Mouse (Mus musculus) kidney, adult 2 months (tissue): ENCODE measurements at regions not wholly inside any gene's neighbourhood (a gene's known extent, or its start where the extent isn't known, plus 50 kb on each side); places are given as distances from the start of the nearest gene placed in this dataset.

Source experiments
- DNase-seq: peaks from one replicate; pipeline ENCODE4 v3.0.0; 2021
- H3K27ac ChIP-seq: fragments of 200-500 bp; 2 replicates; pipeline ENCODE4 v1.5.1; 2012; ENCODE audit warnings: low read depth, low read length, control low read depth, inconsistent platforms; ENCODE audit not compliant: insufficient read depth
- H3K27me3 ChIP-seq: fragments of 200-500 bp; replicated peaks from 2 replicates; pipeline ENCODE4 v1.6.1; 2012; ENCODE audit warnings: mild to moderate bottlenecking, moderate library complexity, low read length, inconsistent platforms; ENCODE audit not compliant: control insufficient read depth, insufficient read depth
- H3K36me3 ChIP-seq: fragments of 200-500 bp; 2 replicates; pipeline ENCODE4 v1.6.1; 2012; ENCODE audit warnings: mild to moderate bottlenecking, moderate library complexity, low read length, inconsistent platforms; ENCODE audit not compliant: control insufficient read depth, insufficient read depth
- H3K4me1 ChIP-seq: fragments of 200-500 bp; 2 replicates; pipeline ENCODE4 v1.6.1; 2011; ENCODE audit warnings: low read length; ENCODE audit not compliant: control insufficient read depth, insufficient read depth
- H3K4me3 ChIP-seq: fragments of 200-500 bp; 2 replicates; pipeline ENCODE4 v1.5.1; 2011; ENCODE audit warnings: mild to moderate bottlenecking, low read depth, low read length, control low read depth; ENCODE audit not compliant: insufficient read depth
- CTCF ChIP-seq: fragments of 200-500 bp; conservative IDR thresholded peaks from 2 replicates; pipeline ENCODE4 v1.5.1; 2011; ENCODE audit warnings: low read depth, mild to moderate bottlenecking, control low read depth, low read length, moderate library complexity, mixed read lengths; ENCODE audit not compliant: insufficient read depth, insufficient read length
- POLR2A ChIP-seq: fragments of 200-500 bp; IDR thresholded peaks from one replicate; pipeline ENCODE4 v1.6.1; 2011; ENCODE audit warnings: low read depth, low read length, control low read depth
- WGBS: fragments of 180-500 bp; shearing (Covaris S2); methylation state at CpG from one replicate; pipeline ENCODE4 v1.1.7; 2018; 5-methylcytosine and 5-hydroxymethylcytosine counted together

GRCm38 (mm10) chr2:50738936-50739598 is 409.8 kb downstream of the Rnd3 start:
- no peaks in the 10 kb centered on the region for H3K36me3 ChIP-seq
- DNase-seq, result no peak
- no peaks in the 10 kb centered on the region for H3K4me1 ChIP-seq
- no peaks in the 10 kb centered on the region; the same call in 1 of the 2 replicates for H3K27me3 ChIP-seq
- H3K4me3 ChIP-seq, result no peak overlapping the region
- TF ChIP-seq CTCF (no peak), POLR2A (no peak)
- H3K27ac ChIP-seq, result no peak overlapping the region
- 58% methylated on average over 8 of the region's 8 CpGs for WGBS

DNA sequence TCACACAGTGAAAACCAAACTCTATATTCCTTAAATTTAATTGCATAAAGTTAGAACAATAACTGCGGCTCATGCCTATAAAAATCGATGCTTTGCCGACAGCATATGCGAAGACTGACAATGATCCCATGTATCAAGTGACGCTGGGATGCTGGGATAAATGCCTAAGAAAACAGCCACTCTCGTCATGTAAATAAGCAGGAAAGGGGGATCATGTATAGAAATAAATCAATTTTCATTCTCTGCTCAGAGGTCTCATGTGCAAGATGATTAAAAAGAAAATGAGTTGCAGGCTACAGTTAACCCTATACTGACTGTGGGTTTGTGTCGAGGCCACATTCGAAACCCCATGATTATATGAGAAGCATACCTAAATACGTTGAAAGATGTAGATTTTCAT is 411.2 kb downstream of the Rnd3 start:
- no peaks in the 10 kb centered on the region; the same call in 1 of the 2 replicates for H3K27me3 ChIP-seq
- TF ChIP-seq CTCF, result no peak
- TF ChIP-seq POLR2A, result no peak
- no peak for DNase-seq
- no peak overlapping the region for H3K4me3 ChIP-seq
- 46% methylated on average over 9 of the region's 9 CpGs for WGBS
- no peaks in the 10 kb centered on the region for H3K36me3 ChIP-seq
- no peaks in the 10 kb centered on the region for H3K4me1 ChIP-seq
- no peak overlapping the region for H3K27ac ChIP-seq

DNA sequence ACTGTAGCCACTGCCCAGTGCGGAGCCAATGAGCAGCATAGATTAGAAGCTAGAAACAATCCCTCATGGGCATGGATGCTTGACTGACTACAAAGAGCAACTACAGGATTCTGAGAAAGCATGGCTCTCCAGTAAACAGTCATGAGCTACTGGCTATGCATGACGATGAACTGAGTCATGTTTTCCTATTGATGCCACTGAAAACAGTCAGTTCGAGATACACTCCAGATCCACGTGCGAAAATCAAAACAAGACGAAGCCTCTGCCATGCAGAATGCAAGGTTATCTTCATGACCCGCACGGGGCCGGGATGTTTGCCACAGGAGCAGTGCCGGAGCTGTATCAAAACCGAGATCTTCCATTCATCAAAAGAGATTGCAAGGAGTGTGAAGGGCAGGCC is 413.9 kb downstream of the Rnd3 start:
- no peak overlapping the region for H3K4me3 ChIP-seq
- TF ChIP-seq POLR2A, result no peak
- no peak for TF ChIP-seq CTCF
- no peak for DNase-seq
- H3K27ac ChIP-seq, result no peak overlapping the region
- no peaks in the 10 kb centered on the region for H3K36me3 ChIP-seq
- 87% methylated on average over 11 of the region's 11 CpGs for WGBS
- H3K27me3 ChIP-seq, result no peaks in the 10 kb centered on the region; the same call in 1 of the 2 replicates
- no peaks in the 10 kb centered on the region for H3K4me1 ChIP-seq

GRCm38 (mm10) chr2:50706652-50707051 is 410.1 kb upstream of the Mmadhc start:
- TF ChIP-seq CTCF (no peak), POLR2A (no peak)
- 71% methylated on average over 3 of the region's 3 CpGs for WGBS
- Histone ChIP-seq H3K27me3 (no peaks in the 10 kb centered on the region), H3K4me1 (0 out of 2 replicates have a peak, but pooled peaks cover 2% of the 10 kb centered on the region), H3K36me3 (no peaks in the 10 kb centered on the region), H3K27ac (no peak overlapping the region), H3K4me3 (no peak overlapping the region)
- no peak for DNase-seq

GRCm38 (mm10) chr2:50704297-50704696 is 407.7 kb upstream of the Mmadhc start:
- 0 out of 2 replicates have a peak, but pooled peaks cover 2% of the 10 kb centered on the region for H3K4me1 ChIP-seq
- H3K4me3 ChIP-seq, result no peak overlapping the region
- H3K27me3 ChIP-seq, result no peaks in the 10 kb centered on the region
- H3K36me3 ChIP-seq, result no peaks in the 10 kb centered on the region
- WGBS, result 22% methylated on average over 3 of the region's 3 CpGs
- TF ChIP-seq POLR2A (no peak), CTCF (no peak)
- H3K27ac ChIP-seq, result no peak overlapping the region
- peak; percentile 83 for DNase-seq

- Histone ChIP-seq H3K4me1 (0 out of 2 replicates have a peak, but pooled peaks cover 2% of the 10 kb centered on the region), H3K4me3 (no peak overlapping the region), H3K27me3 (no peaks in the 10 kb centered on the region), H3K27ac (no peak overlapping the region), H3K36me3 (no peaks in the 10 kb centered on the region)
- 87% methylated on average over 15 of the region's 15 CpGs for WGBS
- TF ChIP-seq POLR2A, result no peak
- no peak for TF ChIP-seq CTCF
- DNase-seq, result no peak
Measured at GRCm38 (mm10) chr2:50702584-50703450, 406.2 kb upstream of the Mmadhc start.

DNA sequence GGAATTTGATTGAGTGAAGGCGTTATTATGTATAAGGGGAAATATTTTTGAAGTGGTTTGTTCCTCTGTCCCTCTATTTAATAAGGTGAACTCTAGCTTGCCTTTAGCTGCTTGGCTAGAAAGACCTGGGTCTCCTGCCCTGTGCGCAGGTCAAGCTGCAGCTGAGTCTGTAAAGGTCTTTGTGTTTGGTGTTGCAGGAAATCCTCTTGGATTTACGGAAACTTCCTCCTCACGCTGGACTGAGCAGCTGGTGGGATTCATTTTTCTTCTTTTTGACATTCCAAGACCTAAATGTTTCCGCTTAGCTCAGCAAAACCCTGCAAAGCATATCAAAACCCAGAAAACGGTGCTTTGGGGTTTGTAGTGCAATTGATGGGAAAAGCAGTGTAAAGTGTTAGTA is 402.2 kb upstream of the Mmadhc start:
- Histone ChIP-seq H3K27ac (no peak overlapping the region), H3K4me3 (no peak overlapping the region), H3K4me1 (no peaks in the 10 kb centered on the region), H3K36me3 (no peaks in the 10 kb centered on the region), H3K27me3 (no peaks in the 10 kb centered on the region)
- DNase-seq, result peak; percentile 60
- 56% methylated on average over 6 of the region's 6 CpGs for WGBS
- no peak for TF ChIP-seq CTCF
- no peak for TF ChIP-seq POLR2A
